Mouse (Mus musculus): Measurements from ENCODE around the gene Iqschfp. TPM values are rescaled to one million over a fixed set of nuclear protein-coding genes. Genes with fewer than 3 reads are reported as not detected.
A peak's percentile ranks its signal among the peaks of the same experiment; 100 is the strongest.

Gene Iqschfp
- polyA plus RNA-seq, 1 experiment: not detected

- no peaks in the 10 kb centered on the region for H3K4me1 ChIP-seq
- H3K27me3 ChIP-seq (replicated peaks): no peaks in the 10 kb centered on the region
- no peaks in the 10 kb centered on the region for H3K36me3 ChIP-seq (replicated peaks; ENCODE audit: low read length)
- H3K9me3 ChIP-seq: no peaks in the 10 kb centered on the region
- H3K4me3 ChIP-seq (replicated peaks): no peak overlapping the region
- TF ChIP-seq FLI1 (IDR thresholded peaks at IDR 0.05; ENCODE audit: low read length): no peak
- no peak for TF ChIP-seq GATA1 (IDR thresholded peaks at IDR 0.05; ENCODE audit: borderline replicate concordance, low read length)
Observed at GRCm38 (mm10) chr3:68002415-68002814, 110.4 kb downstream of the Iqschfp start.

GRCm38 (mm10) chr3:68012342-68012741 lies 120.3 kb downstream of the Iqschfp start:
- Histone ChIP-seq H3K4me3 (replicated peaks) (no peak overlapping the region), H3K27me3 (replicated peaks) (no peaks in the 10 kb centered on the region), H3K36me3 (replicated peaks; ENCODE audit: low read length) (no peaks in the 10 kb centered on the region), H3K4me1 (peaks cover 6% of the 10 kb centered on the region; the same call in 1 of the 2 replicates), H3K9me3 (no peaks in the 10 kb centered on the region)
- no peak for TF ChIP-seq FLI1 (IDR thresholded peaks at IDR 0.05; ENCODE audit: low read length)
- no peak for TF ChIP-seq GATA1 (IDR thresholded peaks at IDR 0.05; ENCODE audit: borderline replicate concordance, low read length)

GRCm38 (mm10) chr3:68015786-68016185 lies 123.8 kb downstream of the Iqschfp start:
- H3K4me3 ChIP-seq (replicated peaks): no peak overlapping the region
- TF ChIP-seq GATA1 (IDR thresholded peaks at IDR 0.05; ENCODE audit: borderline replicate concordance, low read length) (no peak), FLI1 (IDR thresholded peaks at IDR 0.05; ENCODE audit: low read length) (no peak)

GRCm38 (mm10) chr3:68019401-68019800 lies 127.4 kb downstream of the Iqschfp start:
- TF ChIP-seq GATA1 (IDR thresholded peaks at IDR 0.05; ENCODE audit: borderline replicate concordance, low read length) (no peak), FLI1 (IDR thresholded peaks at IDR 0.05; ENCODE audit: low read length) (no peak)
- Histone ChIP-seq H3K27me3 (replicated peaks) (no peaks in the 10 kb centered on the region), H3K4me3 (replicated peaks) (no peak overlapping the region), H3K4me1 (peaks cover 7% of the 10 kb centered on the region; the same call in 1 of the 2 replicates), H3K9me3 (no peaks in the 10 kb centered on the region), H3K36me3 (replicated peaks; ENCODE audit: low read length) (no peaks in the 10 kb centered on the region)

More at GRCm38 (mm10) chr3:68015786-68016185, 123.8 kb downstream of the Iqschfp start:
- H3K4me1 ChIP-seq: peaks cover 7% of the 10 kb centered on the region; the same call in 1 of the 2 replicates
- H3K36me3 ChIP-seq (replicated peaks; ENCODE audit: low read length): no peaks in the 10 kb centered on the region
- H3K27me3 ChIP-seq (replicated peaks): no peaks in the 10 kb centered on the region
- no peaks in the 10 kb centered on the region for H3K9me3 ChIP-seq

GRCm38 (mm10) chr3:68036097-68036496 lies 144.1 kb downstream of the Iqschfp start:
- no peaks in the 10 kb centered on the region for H3K36me3 ChIP-seq (replicated peaks; ENCODE audit: low read length)
- no peaks in the 10 kb centered on the region for H3K27me3 ChIP-seq (replicated peaks)
- no peaks in the 10 kb centered on the region for H3K9me3 ChIP-seq
- no peak overlapping the region for H3K4me3 ChIP-seq (replicated peaks)
- H3K4me1 ChIP-seq: no peaks in the 10 kb centered on the region
- no peak for TF ChIP-seq FLI1 (IDR thresholded peaks at IDR 0.05; ENCODE audit: low read length)
- no peak for TF ChIP-seq GATA1 (IDR thresholded peaks at IDR 0.05; ENCODE audit: borderline replicate concordance, low read length)

GRCm38 (mm10) chr3:68042951-68043350 lies 150.9 kb downstream of the Iqschfp start:
- no peak overlapping the region for H3K4me3 ChIP-seq (replicated peaks)
- H3K4me1 ChIP-seq: peaks cover 7% of the 10 kb centered on the region; the same call in 1 of the 2 replicates
- no peak for TF ChIP-seq FLI1 (IDR thresholded peaks at IDR 0.05; ENCODE audit: low read length)
- TF ChIP-seq GATA1 (IDR thresholded peaks at IDR 0.05; ENCODE audit: borderline replicate concordance, low read length): no peak
- H3K27me3 ChIP-seq (replicated peaks): no peaks in the 10 kb centered on the region
- no peaks in the 10 kb centered on the region for H3K36me3 ChIP-seq (replicated peaks; ENCODE audit: low read length)
- no peaks in the 10 kb centered on the region for H3K9me3 ChIP-seq

GRCm38 (mm10) chr3:68045475-68046416 lies 153.7 kb downstream of the Iqschfp start:
- H3K4me3 ChIP-seq (replicated peaks): no peak overlapping the region
- H3K36me3 ChIP-seq (replicated peaks; ENCODE audit: low read length): no peaks in the 10 kb centered on the region
- H3K9me3 ChIP-seq: no peaks in the 10 kb centered on the region
- TF ChIP-seq FLI1 (IDR thresholded peaks at IDR 0.05; ENCODE audit: low read length): no peak
- no peak for TF ChIP-seq GATA1 (IDR thresholded peaks at IDR 0.05; ENCODE audit: borderline replicate concordance, low read length)
- H3K4me1 ChIP-seq: peaks cover 7% of the 10 kb centered on the region; the same call in 1 of the 2 replicates
- H3K27me3 ChIP-seq (replicated peaks): peaks cover 7% of the 10 kb centered on the region

- Histone ChIP-seq H3K36me3 (replicated peaks; ENCODE audit: low read length) (no peaks in the 10 kb centered on the region), H3K27me3 (replicated peaks) (peaks cover 7% of the 10 kb centered on the region), H3K4me3 (replicated peaks) (no peak overlapping the region), H3K9me3 (no peaks in the 10 kb centered on the region), H3K4me1 (peaks cover 28% of the 10 kb centered on the region)
- no peak for TF ChIP-seq GATA1 (IDR thresholded peaks at IDR 0.05; ENCODE audit: borderline replicate concordance, low read length)
- no peak for TF ChIP-seq FLI1 (IDR thresholded peaks at IDR 0.05; ENCODE audit: low read length)
Observed at GRCm38 (mm10) chr3:68053538-68053937, 161.5 kb downstream of the Iqschfp start.

- TF ChIP-seq FLI1 (IDR thresholded peaks at IDR 0.05; ENCODE audit: low read length): no peak
- TF ChIP-seq GATA1 (IDR thresholded peaks at IDR 0.05; ENCODE audit: borderline replicate concordance, low read length): no peak
- peaks cover 2% of the 10 kb centered on the region for H3K27me3 ChIP-seq (replicated peaks)
- H3K36me3 ChIP-seq (replicated peaks; ENCODE audit: low read length): no peaks in the 10 kb centered on the region
- H3K9me3 ChIP-seq: no peaks in the 10 kb centered on the region
- H3K4me3 ChIP-seq (replicated peaks): peak overlapping the region; percentile 67
- H3K4me1 ChIP-seq: peaks cover 36% of the 10 kb centered on the region
Observed at GRCm38 (mm10) chr3:68055071-68055470, 163.0 kb downstream of the Iqschfp start.

Measured in megakaryocyte, embryonic 14.5 days (primary cell).